Mouse (Mus musculus) macrophage (primary cell): ENCODE results near the gene C1qtnf9. TPM values are rescaled to one million over a fixed set of nuclear protein-coding genes. Genes with fewer than 3 reads are reported as not detected.

ENCODE experiments used
- H3K27ac ChIP-seq: fragments of 350-480 bp; formaldehyde crosslinking; 2 replicates; pipeline ENCODE4 v1.9.0; 2021
- H3K36me3 ChIP-seq: fragments of 350-480 bp; formaldehyde crosslinking; 2 replicates; pipeline ENCODE4 v1.9.0; 2021; ENCODE audit errors: inconsistent target
- H3K4me3 ChIP-seq: fragments of 350-480 bp; formaldehyde crosslinking; 2 replicates; pipeline ENCODE4 v1.9.0; 2021; ENCODE audit errors: inconsistent target
- H3K79me2 ChIP-seq: fragments of 350-480 bp; formaldehyde crosslinking; 2 replicates; pipeline ENCODE4 v1.9.0; 2021; ENCODE audit errors: inconsistent target
- WGBS: methylation state at CpG from one replicate; pipeline ENCODE4 v1.1.7; 2026; ENCODE audit warnings: inconsistent platforms; ENCODE audit not compliant: missing documents; 5-methylcytosine and 5-hydroxymethylcytosine counted together
- polyA plus RNA-seq: library from polyadenylated mRNA; stranded (reverse); fragments of 250-400 nt; gene quantifications from 3 replicates; pipeline ENCODE4 v1.2.4, GENCODE M21; 2018; ENCODE audit warnings: inconsistent platforms

The C1qtnf9 gene
- polyA plus RNA-seq, 1 experiment from 2014 or later = not detected

- WGBS = 79% methylated on average over 2 of the region's 2 CpGs
- Histone ChIP-seq H3K27ac (no peak overlapping the region), H3K36me3 (no peaks in the 10 kb centered on the region)
Measured at GRCm38 (mm10) chr14:60830096-60830495, 62.2 kb downstream of the C1qtnf9 start.

More at GRCm38 (mm10) chr14:60830096-60830495, 62.2 kb downstream of the C1qtnf9 start:
- Histone ChIP-seq H3K4me3 (no peak overlapping the region), H3K79me2 (no peaks in the 10 kb centered on the region)

Other genes with a start within 250 kb of the C1qtnf9 start
- 0.43 to 2.3 TPM (median 2.2 TPM) in 3 replicates for gene Spata13, start 134.1 kb upstream of the C1qtnf9 start, polyA plus RNA-seq
- 4.1 to 8.9 TPM (median 5.8 TPM) in 3 replicates for gene Mipep, start 16.4 kb downstream of the C1qtnf9 start, polyA plus RNA-seq